Mouse (Mus musculus) cerebellum, adult (tissue): ENCODE measurements at regions not wholly inside any gene's neighbourhood (a gene's known extent, or its start where the extent isn't known, plus 50 kb on each side); places are given as distances from the start of the nearest gene placed in this dataset.
A peak's percentile ranks its signal among the peaks of the same experiment; 100 is the strongest.

Source experiments
- ATAC-seq: cut with Nextera tagmentation; 2 replicates; pipeline ENCODE4 v1.9.2; 2017; ENCODE audit warnings: mild to moderate bottlenecking, moderate library complexity, mixed read lengths; ENCODE audit not compliant: insufficient number of reproducible peaks, low FRiP score, low TSS enrichment

DNA sequence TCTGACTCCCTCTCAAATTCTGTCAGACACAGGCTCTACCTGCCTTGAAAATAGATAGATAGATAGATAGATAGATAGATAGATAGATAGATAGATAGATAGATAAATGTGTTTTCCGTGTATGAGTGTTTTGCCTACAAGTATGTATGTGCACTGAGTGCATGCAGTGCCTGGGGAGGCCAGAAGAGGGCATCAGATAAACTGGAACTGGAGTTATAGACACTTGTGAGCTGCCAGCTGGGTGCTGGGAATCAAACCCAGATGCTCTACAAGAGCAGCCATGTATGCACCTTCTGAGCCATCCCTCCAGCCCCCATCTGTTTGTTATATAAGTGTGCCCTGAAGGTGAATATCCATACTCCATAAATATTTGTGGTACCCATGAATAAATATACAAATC is 236.4 kb upstream of the Hes1 start:
- ATAC-seq = no peak

DNA sequence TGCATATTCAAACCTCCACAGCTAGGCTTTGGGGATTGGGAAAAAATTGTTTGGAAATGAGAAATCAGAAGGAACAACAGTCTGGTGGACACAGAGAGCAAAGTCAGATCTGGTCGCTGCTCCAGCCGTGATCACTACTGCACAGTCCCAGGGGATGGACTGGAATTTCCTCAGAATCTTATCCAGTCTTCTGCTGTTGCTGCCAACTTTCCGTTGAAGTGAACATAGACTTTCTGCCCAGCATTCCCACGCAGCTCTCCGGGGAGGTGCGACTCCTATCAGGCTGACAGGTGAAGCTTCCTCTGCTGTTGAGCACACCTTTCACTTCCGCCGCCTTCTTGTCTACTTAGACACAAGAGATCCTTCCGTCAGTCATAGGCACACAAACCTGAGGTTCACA is 234.7 kb upstream of the Hes1 start:
- ATAC-seq = no peak

DNA sequence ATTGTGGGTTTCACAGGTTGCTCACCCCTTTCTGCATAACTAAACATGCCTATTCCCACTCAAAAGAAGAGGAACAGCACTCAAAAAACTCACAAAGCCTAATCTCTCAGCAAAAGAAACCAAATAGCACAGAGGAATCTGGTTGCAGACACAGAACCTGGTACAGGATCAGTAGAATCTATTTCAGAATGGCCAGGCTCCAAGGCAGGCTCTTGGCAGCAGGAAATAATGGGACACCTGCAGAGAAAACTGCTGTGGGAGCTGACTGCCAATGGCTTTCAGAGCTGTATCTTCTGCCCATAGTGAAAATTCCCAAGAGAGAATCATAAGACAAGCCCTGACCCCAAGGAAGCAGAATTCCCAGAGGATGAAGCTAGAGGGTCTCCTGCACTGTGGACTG is 234.1 kb upstream of the Hes1 start:
- 0 out of 2 replicates have a peak, but pooled peaks have one; percentile 42 for ATAC-seq

DNA sequence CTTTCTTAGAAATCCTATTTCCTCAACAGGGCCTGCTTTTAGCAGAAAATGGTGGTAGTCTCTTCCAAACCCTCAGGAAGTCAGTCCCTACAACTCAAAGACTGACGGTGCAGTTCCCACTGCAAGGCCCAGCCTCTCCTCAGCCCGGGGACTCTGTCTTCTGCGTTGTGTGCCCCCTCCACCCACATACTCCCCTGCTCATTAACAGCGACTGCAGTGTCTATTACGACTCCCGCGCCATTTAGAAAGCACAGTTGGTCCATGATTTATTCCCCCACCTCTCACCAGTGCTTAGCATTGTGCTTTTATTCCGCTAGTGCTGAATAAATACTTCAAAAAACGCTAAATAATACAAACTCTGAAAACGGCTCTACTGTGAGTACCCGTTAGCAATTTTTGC is 230.9 kb upstream of the Hes1 start:
- ATAC-seq = no peak

DNA sequence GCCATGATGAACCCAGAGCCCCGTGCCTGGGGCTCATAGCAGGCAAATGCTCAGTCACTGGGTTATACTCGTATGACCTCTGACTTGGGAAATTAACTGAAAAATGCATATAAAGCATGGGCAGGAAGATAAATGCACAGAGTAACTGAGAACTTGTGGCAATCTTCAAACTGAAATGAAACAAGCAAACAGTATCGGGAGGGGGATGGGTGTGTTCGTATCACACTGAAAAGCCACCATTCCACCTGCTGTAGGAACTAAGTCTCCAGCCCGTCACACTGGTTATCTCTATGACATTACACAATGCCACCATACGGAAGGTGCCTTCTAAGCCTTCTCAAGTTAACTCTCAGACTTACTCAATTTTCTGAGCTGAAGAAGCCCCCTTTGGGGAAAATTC is 230.3 kb upstream of the Hes1 start:
- ATAC-seq = no peak

DNA sequence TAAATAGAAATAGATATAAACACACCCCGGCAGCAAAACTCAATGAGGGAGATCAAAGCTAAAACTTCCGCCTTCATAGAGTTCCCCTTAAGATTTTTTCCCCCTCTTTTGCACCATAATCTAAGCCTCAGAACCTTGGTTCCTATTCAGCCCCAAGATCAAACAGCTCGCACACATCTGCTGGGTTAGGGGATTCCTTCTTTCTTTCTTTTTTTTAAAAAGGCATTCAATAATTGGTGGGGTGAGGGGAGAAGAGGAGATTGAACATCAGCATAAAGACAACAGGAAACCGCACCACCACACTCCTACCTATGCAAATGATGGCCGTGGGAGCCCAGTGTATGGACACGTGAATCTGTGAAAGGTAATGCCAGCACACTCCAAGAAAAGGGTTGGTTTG is 229.5 kb upstream of the Hes1 start:
- no peak for ATAC-seq

DNA sequence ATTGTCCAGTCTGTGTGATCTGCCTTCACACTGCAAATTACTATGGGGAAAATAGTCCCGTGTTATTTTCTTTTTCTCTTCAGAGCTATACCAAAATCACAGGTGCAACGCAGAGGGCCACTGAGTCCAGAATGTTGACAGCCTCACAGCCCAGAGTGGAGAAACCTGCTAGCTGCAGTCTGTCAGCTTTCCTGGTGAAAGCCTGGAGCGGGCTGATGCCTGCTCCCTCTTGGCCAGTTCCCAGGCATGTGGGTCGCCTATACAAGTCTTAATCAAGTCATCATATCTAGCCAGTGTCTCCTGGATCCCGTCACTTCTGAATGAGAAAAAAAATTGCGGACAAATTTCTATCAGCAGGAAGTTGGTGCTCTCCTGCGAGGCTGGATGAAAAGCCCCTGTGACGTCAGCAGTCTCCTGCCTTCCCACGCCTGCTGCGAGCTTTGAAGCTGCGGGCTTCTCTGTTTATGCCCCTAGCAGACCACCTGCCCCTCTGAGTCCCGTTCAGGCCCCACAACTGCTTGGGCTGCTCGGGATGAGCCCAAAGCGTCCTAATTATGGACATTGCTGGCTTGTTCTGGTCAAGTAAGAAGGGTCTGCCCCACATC is 227.1 kb upstream of the Hes1 start:
- ATAC-seq = no peak

DNA sequence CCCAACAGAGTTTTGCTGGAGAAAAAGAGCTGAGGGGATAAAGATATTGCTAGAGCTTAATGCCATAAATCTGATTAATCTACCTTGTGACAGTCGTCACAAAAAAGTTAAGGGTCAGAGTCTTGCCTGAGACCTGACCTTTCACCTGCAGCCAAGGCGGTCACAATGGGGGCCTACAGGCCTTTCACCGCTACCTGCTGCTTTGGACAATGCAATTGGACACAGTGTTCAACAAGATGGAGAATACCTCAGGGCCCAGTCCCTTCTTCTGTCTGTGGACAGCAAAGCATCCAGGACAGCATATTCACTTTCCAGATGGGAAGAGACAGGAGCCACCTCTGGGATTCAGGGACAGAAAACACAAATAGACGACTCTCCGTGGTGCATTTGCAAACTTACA is 226.3 kb upstream of the Hes1 start:
- ATAC-seq = no peak

DNA sequence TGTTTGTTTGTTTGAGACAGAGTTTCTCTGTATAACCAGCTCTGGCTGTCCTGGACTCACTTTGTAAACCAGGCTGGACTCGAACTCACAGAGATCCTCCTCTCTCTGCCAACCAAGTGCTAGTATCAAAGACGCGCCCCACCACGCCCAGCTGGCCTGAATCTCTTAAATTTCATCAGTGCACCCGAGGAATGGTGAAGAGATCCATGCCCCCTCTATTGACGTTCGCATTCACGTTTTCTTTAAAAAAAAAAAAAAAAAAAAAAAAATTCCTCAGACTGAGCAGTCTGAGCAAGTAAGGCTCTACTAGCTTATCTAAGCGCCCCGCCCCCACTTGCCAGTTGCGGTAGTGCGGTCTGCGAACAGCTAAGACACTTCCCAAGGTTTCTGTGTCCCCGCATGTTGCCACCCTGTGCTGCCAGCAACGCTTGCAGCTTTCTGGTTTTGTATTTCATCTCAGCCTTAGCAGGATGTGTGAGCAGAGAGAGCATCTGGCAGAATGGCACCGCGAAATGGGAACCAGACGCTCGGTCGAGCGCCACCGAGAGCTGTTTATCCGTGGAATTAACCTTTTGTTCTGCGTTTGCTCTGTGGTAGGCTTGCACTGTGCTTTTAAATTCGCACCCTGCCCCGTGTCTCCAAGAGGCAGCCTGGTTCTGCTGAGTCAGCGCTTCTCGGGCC is 225.1 kb upstream of the Hes1 start:
- no peak for ATAC-seq

DNA sequence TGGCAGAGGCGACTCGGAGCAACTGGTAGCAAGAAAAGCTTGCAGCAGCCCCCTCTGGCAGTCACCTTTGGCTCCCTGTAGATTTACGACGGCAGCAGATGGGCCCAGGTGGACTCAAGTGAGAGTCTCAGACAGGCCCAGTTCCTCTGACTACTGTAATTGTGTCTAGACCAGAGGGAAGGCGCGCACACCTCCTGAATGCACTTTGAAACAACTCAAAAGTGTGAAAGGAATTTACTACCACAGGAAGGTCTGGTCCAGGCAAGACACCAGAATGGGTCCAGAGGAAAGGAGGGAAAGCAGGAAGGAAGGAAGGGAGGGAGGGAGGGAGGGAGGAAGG is 224.6 kb upstream of the Hes1 start:
- ATAC-seq = 0 out of 2 replicates have a peak, but pooled peaks have one; percentile 8

DNA sequence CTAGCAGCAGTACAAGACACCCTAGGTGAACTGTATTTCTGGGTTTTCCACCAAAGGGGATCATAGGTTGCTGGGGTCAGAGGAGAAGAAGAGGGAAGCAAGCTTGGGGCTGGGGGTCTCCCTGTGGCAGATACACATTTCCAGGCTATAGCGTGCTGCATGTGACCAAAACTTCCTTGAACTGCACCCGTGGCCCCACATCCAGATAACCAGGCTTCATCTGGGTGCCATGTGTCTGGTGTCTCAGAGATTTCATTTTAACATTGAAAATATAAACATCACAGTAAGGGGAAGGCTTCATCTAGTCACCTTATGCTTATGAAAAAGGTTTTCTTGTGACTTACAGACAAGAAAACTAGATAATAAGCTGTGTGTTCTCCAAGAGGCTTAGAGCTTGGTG is 223.8 kb upstream of the Hes1 start:
- ATAC-seq = no peak

DNA sequence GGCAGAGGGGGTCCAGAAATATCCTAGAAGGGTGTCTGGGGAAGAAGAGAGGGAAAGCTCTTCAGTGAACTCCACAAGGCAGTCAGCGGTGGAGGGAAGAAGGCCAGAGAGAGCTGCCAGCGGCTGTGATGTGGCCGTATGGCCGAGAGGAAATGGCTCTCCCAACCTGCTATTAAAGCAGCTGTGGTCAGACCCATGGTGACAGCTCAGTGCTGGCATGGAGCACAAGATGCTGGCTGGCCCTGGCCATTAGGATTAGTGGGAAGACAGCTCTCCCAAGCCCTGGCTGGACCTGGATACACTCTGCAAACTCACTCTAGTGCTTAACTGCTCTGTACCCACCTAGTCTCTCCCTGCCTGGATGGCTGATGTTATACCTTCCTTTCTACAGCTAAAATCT is 223.1 kb upstream of the Hes1 start:
- no peak for ATAC-seq

DNA sequence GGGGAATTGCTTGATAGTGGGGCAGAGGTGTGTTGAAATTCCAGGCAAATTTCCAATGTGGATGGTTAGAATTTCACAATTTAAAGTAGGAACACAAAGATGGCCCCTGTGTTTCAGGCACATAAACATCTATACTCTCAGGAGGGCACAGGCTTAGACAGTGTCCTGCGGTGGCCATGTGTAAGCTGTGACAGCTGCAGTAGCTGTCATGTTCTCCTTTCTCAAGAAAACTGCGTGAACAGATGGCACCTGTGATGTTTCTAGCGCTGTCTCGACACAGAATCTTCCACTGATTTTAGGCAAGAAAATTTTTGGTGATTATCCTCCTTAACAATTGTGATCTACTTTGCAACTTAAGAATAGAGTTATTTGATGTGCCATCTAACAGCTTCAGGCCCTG is 222.1 kb upstream of the Hes1 start:
- no peak for ATAC-seq

DNA sequence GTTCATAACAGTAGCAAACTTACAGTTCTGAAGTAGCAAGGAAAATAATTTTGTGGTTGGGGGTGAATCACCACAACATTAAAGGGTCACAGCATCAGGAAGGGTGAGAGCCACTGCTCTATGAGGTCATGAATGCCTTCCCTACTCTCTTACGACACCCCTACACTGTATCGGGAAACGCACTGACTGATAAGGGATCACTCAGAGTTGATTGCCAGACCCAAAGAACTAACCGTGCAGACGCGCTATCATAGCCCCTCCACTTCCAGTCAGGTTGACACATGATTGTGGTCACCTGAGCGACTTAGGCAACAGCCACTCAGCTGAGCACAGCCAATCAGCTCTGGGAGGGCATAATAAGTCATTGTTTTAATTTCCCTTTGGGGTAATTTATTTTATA is 220.7 kb upstream of the Hes1 start:
- ATAC-seq = no peak

DNA sequence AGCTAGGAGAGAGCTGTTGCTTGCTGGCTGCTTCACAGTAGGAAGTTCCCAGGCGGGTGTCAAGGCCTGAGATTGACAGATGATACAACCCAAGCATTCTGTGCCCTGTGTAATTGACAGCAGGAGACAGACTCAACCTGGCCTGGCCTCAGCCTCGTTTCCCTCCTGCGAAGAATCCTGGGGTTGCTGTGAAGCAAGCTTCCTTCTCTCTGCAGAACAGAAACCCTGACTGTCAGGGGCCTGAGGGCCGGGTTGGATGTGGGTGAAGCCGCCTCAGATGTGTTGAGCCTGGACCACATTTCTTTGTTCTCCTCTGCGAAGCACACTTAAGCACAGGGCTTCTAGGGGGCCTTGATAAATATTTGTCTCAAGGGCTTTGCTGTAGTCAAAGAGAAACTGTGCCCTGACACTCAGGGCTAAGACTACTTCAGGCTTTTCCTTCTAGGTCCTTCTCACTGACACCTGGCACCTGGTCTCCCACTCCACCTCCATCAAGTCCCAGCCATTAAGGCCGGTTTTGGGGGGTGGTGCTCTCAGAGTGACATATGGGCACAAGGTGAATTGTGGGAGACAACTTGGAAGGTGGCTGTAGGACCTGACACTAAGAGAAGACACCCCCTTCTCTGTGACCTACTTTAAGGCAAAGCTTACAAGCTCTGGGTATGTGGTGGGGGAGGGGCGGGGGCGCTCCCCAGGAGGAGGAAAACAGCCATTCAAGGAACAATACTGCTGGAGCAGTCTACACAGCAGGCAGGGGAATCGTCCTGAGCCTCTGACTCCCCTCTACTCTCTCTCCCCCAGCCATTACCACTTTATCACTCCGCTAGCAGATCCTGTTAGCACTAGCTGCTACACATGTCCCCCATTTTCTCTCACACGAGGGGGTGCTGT is 219.2 kb upstream of the Hes1 start:
- ATAC-seq = no peak

DNA sequence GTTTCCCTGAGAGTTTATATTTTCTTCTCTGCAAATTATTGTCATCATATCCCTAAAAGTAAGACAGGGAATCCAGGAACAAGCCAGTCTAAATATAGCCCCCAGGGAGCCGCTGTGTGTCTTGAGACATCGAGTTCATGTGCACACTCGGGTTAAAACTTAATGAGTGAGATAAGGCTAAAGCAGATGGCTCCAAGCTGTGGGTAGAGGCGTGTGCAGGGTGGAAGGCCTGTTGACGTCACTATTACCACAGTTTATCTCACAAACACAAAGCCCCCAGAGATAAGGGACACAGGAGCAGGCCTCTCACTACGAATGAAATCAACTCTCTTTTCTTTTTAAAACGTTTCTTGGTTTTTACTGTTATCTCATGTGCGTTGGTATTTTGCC is 218.6 kb upstream of the Hes1 start:
- no peak for ATAC-seq

DNA sequence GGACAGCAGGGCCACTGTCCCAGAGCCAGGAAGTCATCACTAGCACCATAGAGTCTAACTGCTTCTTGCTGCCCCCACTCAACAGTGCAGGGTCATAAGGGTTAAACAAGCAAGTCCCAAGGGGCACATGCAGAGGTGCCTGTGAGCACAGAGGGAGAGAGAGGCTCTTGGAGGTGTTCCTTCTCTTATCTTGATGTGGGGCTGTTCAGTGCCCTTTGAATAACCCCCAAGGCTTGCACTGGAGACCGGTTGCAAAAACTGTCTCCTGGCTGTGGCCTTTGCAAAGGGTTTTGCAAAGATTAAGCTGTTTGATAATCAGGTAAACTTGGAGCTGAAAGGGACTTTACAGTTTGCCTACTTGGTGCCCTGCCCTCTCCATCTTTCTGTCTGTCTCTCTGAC is 217.1 kb upstream of the Hes1 start:
- ATAC-seq = no peak

DNA sequence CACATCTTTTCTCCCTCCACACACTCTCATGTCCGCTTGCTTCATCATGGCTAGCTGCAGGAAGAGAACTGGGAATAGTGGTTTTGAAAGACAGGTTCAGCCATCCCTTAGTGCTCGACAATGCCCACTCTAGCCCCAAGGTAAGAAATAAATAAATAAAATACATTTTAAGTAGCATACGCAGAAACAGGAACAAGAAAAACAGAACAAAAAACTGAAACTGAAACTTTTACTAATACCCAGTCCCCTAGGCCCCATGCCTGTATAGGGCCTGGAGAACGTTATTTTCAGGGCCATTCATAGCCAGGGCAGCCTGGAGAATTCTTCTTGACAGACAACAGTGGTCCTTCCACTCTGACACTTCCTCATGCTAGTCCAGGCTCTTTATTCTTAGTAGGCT is 216.4 kb upstream of the Hes1 start:
- no peak for ATAC-seq

DNA sequence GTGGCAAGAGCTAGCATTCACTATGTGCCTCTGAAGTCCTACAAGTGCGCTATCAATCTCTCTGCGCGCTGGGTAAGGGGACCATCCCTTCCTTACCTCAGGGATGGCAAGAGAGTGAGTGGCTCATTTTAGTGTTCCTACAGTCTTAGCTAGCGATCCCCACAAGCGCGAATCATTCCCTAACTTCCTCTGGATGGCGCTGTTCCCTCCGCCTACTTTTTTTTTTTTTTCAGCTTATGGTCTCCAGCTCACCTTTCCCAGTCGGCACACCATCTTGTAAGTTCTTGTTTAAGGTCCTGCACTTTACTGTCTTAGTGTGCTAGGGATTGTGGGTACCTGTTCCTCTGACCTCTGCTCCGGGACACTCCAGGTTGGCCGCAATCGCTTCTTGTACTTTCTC is 215.7 kb upstream of the Hes1 start:
- ATAC-seq = no peak

DNA sequence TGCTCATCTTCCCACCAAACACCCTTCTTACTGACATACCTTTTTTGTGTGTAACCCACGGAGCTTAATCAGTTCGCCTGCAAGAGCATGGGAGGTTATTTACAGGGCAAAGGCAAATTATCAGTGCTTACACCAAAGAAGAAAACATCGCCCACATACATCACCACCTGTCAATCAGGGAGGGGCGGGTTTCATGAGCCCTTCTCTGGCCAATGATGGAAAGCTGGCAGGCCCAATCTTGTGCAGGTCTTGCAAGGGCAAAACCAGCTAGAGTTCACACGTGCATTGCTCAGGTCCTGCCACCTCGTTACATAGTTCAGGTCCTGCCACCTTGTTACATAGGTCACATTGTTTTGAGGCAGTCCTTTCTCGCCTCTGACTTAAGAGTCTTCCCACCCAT is 214.7 kb upstream of the Hes1 start:
- no peak for ATAC-seq

DNA sequence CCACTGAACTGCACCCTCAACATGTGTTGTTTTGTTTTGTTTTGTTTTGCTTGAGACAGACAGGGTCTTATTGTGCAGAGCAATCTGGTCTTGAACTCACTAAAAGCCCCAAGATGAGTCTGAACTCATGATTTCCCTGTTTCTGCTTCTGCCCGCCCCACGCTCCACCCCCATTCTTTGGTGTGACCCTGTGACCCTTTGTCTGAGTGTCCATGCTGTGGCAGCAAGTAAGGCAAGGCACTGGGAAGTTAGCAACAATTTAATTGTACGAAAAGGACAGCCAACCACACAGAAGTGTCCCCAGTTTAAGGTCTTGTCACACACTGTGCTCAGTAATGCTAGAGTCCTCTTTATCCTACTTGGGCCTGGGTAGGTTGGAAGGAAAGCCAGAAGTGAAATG is 213.6 kb upstream of the Hes1 start:
- no peak for ATAC-seq

DNA sequence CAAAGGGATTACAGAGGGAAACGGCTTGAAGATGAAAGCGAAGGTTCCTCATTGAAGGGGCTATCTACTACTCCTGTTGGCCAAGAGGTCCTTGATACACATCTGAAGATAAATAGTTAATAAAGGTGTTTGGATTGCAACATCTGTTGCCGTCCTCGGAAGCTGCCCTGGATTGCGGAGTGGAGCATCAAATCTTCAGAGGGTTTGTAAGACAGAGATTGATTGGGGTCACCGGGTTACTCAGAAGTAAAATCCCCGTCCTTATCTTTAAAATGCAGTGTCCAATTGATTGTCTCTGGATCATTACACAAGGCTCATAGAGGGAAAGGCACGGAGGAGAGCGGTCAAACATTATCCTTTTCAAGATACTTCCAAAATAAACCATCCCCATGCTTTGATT is 212.4 kb upstream of the Hes1 start:
- no peak for ATAC-seq
